Mouse (Mus musculus): ENCODE data around the gene Gnb1. TPM values are rescaled to one million over a fixed set of nuclear protein-coding genes. Genes with fewer than 3 reads are reported as not detected.

Gnb1 gene
- total and polyA plus RNA-seq, 3 experiments: 78.1 to 489 TPM; not detected in 1

DNA sequence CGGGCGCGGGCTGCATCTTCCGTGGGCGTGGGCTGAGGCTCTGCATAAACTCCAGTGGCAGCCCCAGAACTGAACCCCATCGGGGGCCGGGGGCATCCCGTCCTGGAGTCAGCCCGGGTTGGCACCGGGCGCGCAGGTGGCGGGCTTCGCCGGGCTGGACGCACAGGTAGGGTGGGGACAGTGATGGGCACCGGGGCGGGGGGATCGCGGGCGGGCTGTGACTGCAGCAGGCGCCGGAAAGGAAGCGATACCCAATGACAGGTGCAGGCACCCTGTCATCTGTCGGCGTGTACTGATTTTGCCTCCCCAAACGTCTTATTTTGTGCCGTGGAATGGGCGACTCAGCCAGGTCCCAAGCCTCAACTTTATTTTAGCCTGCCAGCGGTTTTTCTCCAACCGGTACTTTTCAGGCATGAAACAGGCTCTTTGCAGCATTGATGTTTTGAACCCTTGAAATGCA lies 110.9 kb downstream of the Gnb1 start:
- peaks cover 17 to 19% of the 10 kb centered on the region in 2 experiments for H3K4me1 ChIP-seq (ENCODE audit: control insufficient read depth in 1 of 2, insufficient read depth in 2 of 2, low read length in 2 of 2)

GRCm38 (mm10) chr4:155602753-155603152 lies 111.6 kb downstream of the Gnb1 start:
- Histone ChIP-seq H3K4me1 (ENCODE audit: control insufficient read depth in 1 of 2, insufficient read depth in 2 of 2, low read length in 2 of 2) (peaks cover 11 to 14% of the 10 kb centered on the region in 2 experiments; a peak in 3 of 4 replicates), H3K9me3 (replicated peaks; ENCODE audit: insufficient read depth, low read length) (no peaks in the 10 kb centered on the region), H3K27me3 (ENCODE audit: control insufficient read depth in 1 of 2, insufficient read depth in 2 of 2, low read length in 2 of 2) (no peaks in the 10 kb centered on the region), H3K9ac (ENCODE audit: control insufficient read depth, low read depth, low read length, poor library complexity, severe bottlenecking) (peak overlapping the region; percentile 86), H3K79me2 (ENCODE audit: control insufficient read depth, insufficient read depth, low read length, poor library complexity) (peaks cover 9% of the 10 kb centered on the region), H3K27ac (ENCODE audit: control insufficient read depth, low read depth, low read length) (peak overlapping the region; percentile 7), H3K4me3 (ENCODE audit: control insufficient read depth in 1 of 2, insufficient read depth in 1 of 2, low read depth in 2 of 2, low read length in 2 of 2) (peak overlapping the region; percentile 81 to 92), H3K36me3 (ENCODE audit: control insufficient read depth in 1 of 2, insufficient read depth in 2 of 2, low read length in 2 of 2) (peaks cover 0 to 26% of the 10 kb centered on the region in 2 experiments; a peak in 2 of 4 replicates)
- TF ChIP-seq MYC (IDR thresholded peaks at IDR 0.05; ENCODE audit: low read depth, low read length) (no peak), TAL1 (IDR thresholded peaks at IDR 0.05; ENCODE audit: low read length) (peak; percentile 65), SMC3 (IDR thresholded peaks at IDR 0.05; ENCODE audit: low read depth, low read length) (no peak), MAX (IDR thresholded peaks at IDR 0.05; ENCODE audit: low read length) (no peak), TCF12 (IDR thresholded peaks at IDR 0.05; ENCODE audit: low read depth, low read length) (peak; percentile 63; the same call in 1 of the 2 replicates), GATA1 (IDR thresholded peaks at IDR 0.05; ENCODE audit: low read depth, low read length) (peak; percentile 66), EP300 (IDR thresholded peaks at IDR 0.05; ENCODE audit: low read depth in 1 of 2, low read length in 2 of 2) (peak; percentile 9 to 73; a peak in 2 of 4 replicates)
- DNase-seq (ENCODE audit: low read depth, low spot score): peak; percentile 33

More for the DNA sequence above, 110.9 kb downstream of the Gnb1 start:
- Histone ChIP-seq H3K4me3 (ENCODE audit: control insufficient read depth in 1 of 2, insufficient read depth in 1 of 2, low read depth in 2 of 2, low read length in 2 of 2) (peak overlapping the region; percentile 81 to 92), H3K36me3 (ENCODE audit: control insufficient read depth in 1 of 2, insufficient read depth in 2 of 2, low read length in 2 of 2) (peaks cover 0 to 31% of the 10 kb centered on the region in 2 experiments; a peak in 2 of 4 replicates), H3K27ac (ENCODE audit: control insufficient read depth, low read depth, low read length) (peak overlapping the region; percentile 97), H3K79me2 (ENCODE audit: control insufficient read depth, insufficient read depth, low read length, poor library complexity) (peaks cover 9% of the 10 kb centered on the region), H3K27me3 (ENCODE audit: control insufficient read depth in 1 of 2, insufficient read depth in 2 of 2, low read length in 2 of 2) (no peaks in the 10 kb centered on the region), H3K9me3 (replicated peaks; ENCODE audit: insufficient read depth, low read length) (no peaks in the 10 kb centered on the region), H3K9ac (ENCODE audit: control insufficient read depth, low read depth, low read length, poor library complexity, severe bottlenecking) (peak overlapping the region; percentile 86)
- no peak for DNase-seq (ENCODE audit: low read depth, low spot score)
- TF ChIP-seq POLR2AphosphoS5 (IDR thresholded peaks at IDR 0.05; ENCODE audit: borderline replicate concordance, low read depth, low read length): no peak
- no peak for TF ChIP-seq ELF1 (IDR thresholded peaks at IDR 0.05; ENCODE audit: low read depth, low read length)
- no peak for TF ChIP-seq GATA1 (IDR thresholded peaks at IDR 0.05; ENCODE audit: low read depth, low read length)
- TF ChIP-seq MAZ (IDR thresholded peaks at IDR 0.05; ENCODE audit: low read depth, low read length): peak; percentile 4; the same call in 1 of the 2 replicates
- no peak for TF ChIP-seq E2F4 (IDR thresholded peaks at IDR 0.05; ENCODE audit: borderline replicate concordance, low read depth, low read length)
- TF ChIP-seq MXI1 (IDR thresholded peaks at IDR 0.05; ENCODE audit: low read depth, low read length): peak; percentile 55
- no peak for TF ChIP-seq NELFE (IDR thresholded peaks at IDR 0.05; ENCODE audit: low read depth, low read length)

DNA sequence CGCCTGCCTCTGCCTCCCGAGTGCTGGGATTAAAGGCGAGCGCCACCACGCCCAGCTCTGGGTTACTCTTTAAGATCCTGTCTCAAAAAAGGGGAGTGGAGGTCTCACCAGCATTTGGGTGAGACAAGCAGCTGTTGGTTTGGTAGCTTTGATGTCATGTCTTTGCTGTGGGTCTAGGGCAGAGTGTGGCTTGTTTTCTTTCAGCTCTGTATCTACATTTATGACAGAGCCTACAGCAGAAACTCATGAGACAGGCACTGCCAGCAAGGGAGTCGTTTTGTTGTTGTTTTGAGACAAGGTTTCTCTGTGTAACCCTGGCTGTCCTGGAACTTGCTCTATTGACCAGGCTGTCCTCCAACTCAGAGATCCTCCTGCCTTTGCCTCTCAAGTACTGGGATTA lies 112.6 kb downstream of the Gnb1 start:
- H3K27ac ChIP-seq (ENCODE audit: control insufficient read depth, low read depth, low read length): no peak overlapping the region
- no peak overlapping the region for H3K9ac ChIP-seq (ENCODE audit: control insufficient read depth, low read depth, low read length, poor library complexity, severe bottlenecking)

More for the DNA sequence above, 112.6 kb downstream of the Gnb1 start:
- Histone ChIP-seq H3K4me3 (ENCODE audit: control insufficient read depth in 1 of 2, insufficient read depth in 1 of 2, low read depth in 2 of 2, low read length in 2 of 2) (no peak overlapping the region), H3K36me3 (ENCODE audit: control insufficient read depth in 1 of 2, insufficient read depth in 2 of 2, low read length in 2 of 2) (peaks cover 0 to 18% of the 10 kb centered on the region in 2 experiments; a peak in 2 of 4 replicates), H3K9me3 (replicated peaks; ENCODE audit: insufficient read depth, low read length) (no peaks in the 10 kb centered on the region), H3K4me1 (ENCODE audit: control insufficient read depth in 1 of 2, insufficient read depth in 2 of 2, low read length in 2 of 2) (peaks cover 6 to 7% of the 10 kb centered on the region in 2 experiments; a peak in 3 of 4 replicates), H3K27me3 (ENCODE audit: control insufficient read depth in 1 of 2, insufficient read depth in 2 of 2, low read length in 2 of 2) (no peaks in the 10 kb centered on the region), H3K79me2 (ENCODE audit: control insufficient read depth, insufficient read depth, low read length, poor library complexity) (peaks cover 9% of the 10 kb centered on the region)
- DNase-seq (ENCODE audit: low read depth, low spot score): no peak
- no peak for TF ChIP-seq MAZ (IDR thresholded peaks at IDR 0.05; ENCODE audit: low read depth, low read length)
- TF ChIP-seq ZKSCAN1 (IDR thresholded peaks at IDR 0.05; ENCODE audit: low read depth, low read length): no peak
- TF ChIP-seq CHD2 (IDR thresholded peaks at IDR 0.05; ENCODE audit: low read length): no peak
- TF ChIP-seq GATA1 (IDR thresholded peaks at IDR 0.05; ENCODE audit: low read depth, low read length): no peak
- no peak for TF ChIP-seq UBTF (IDR thresholded peaks at IDR 0.05; ENCODE audit: borderline replicate concordance, insufficient read depth, low read depth, low read length)
- TF ChIP-seq TCF12 (IDR thresholded peaks at IDR 0.05; ENCODE audit: low read depth, low read length): no peak
- no peak for TF ChIP-seq POLR2AphosphoS5 (IDR thresholded peaks at IDR 0.05; ENCODE audit: borderline replicate concordance, low read depth, low read length)

Data from MEL (cell line).